8 mouse cellular contexts compared by ENCODE assay signal in the genomic region with DNA sequence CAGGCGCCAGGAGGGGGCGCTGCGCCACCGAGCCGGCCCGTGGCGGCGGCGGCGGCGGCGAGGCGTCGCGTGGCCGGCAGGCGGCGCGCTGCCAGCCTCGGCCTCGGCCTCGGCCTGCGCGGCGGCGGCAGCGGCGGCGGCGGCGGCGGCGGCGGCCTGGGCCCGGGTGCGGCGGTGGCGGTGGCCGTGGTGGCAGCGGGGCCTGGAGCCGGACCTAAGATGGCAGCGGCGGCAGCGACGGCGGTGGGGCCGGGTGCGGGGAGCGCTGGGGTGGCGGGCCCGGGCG. TPM values are rescaled to one million over a fixed set of nuclear protein-coding genes. Genes with fewer than 3 reads are reported as not detected.
DNase-seq lines count a peak whose midpoint lies in the region; ATAC-seq and TF ChIP-seq lines count a peak whose summit lies in the region.

Gene Carm1, plus strand, starts transcription at position 106 of the 286 bp plus-strand sequence.

- H3K9ac ChIP-seq in CH12.LX (ENCODE audit: insufficient read depth, low read depth): peak within 1 kb of the TSS; percentile 90
- H3K9ac ChIP-seq in neural tube, embryonic 13.5 days: peak within 1 kb of the TSS; percentile 96

- no peak for TF ChIP-seq CTCF in cerebellum, adult 2 months (IDR thresholded peaks at IDR 0.05; ENCODE audit: borderline replicate concordance, insufficient read depth, low read depth, low read length)
- TF ChIP-seq CTCF in CH12.LX (conservative IDR thresholded peaks at IDR 0.05 in 1 of 2, IDR thresholded peaks at IDR 0.05 in 1 of 2; ENCODE audit: low read depth in 2 of 2, low read length in 2 of 2): peak in 1 of 2 experiments; percentile 90; a peak in 1 of 4 replicates

- H3K4me1 ChIP-seq in cerebellum, adult 2 months (ENCODE audit: control insufficient read depth, insufficient read depth, low read length): peaks cover 9% of the 10 kb centered on the region
- peaks cover 5 to 32% of the 10 kb centered on the region in 2 experiments; a peak in 3 of 4 replicates for H3K4me1 ChIP-seq in CH12.LX (ENCODE audit: control insufficient read depth in 1 of 2, insufficient read depth in 2 of 2)
- peaks cover 48% of the 10 kb centered on the region for H3K4me1 ChIP-seq in neural tube, embryonic 13.5 days (replicated peaks)

- TF ChIP-seq POLR2A in cerebellum, adult 2 months (IDR thresholded peaks at IDR 0.05; ENCODE audit: borderline replicate concordance, insufficient read depth, low read length): no peak
- no peak for TF ChIP-seq POLR2A in CH12.LX (IDR thresholded peaks at IDR 0.05; ENCODE audit: low read depth, low read length)

- peak within 1 kb of the TSS; percentile 44 for H3K27ac ChIP-seq in cerebellum, adult 2 months (ENCODE audit: insufficient read depth, low read length)
- H3K27ac ChIP-seq in CH12.LX (ENCODE audit: insufficient read depth, low read depth): peak within 1 kb of the TSS; percentile 68
- peak within 1 kb of the TSS; percentile 99 for H3K27ac ChIP-seq in neural tube, embryonic 13.5 days (replicated peaks)

- H3K36me3 ChIP-seq in CH12.LX (replicated peaks in 1 of 2; ENCODE audit: control insufficient read depth in 1 of 2, insufficient read depth in 1 of 2, low read length in 1 of 2): peaks cover 8 to 29% of the 10 kb centered on the region in 2 experiments
- peaks cover 17% of the 10 kb centered on the region for H3K36me3 ChIP-seq in neural tube, embryonic 13.5 days

- dilution Hi-C loops in CH12.LX (cut with MboI; ENCODE audit: extremely low pct_ligation_motif_present, extremely low pct_unique_long_range_greater_than_20kb, low sequenced_read_pairs): no loop called here

- intact Hi-C loops in heart, postnatal 25 days (cut with DNase I): loop anchor here (5.0 kb wide), 1 partner anchor 46 kb away; the partner anchor contains the start of genes Timm29 and Yipf2
- intact Hi-C loops in left cerebral cortex, postnatal 25 days (cut with DNase I): loop anchor here (1.0 to 2.0 kb wide), 3 partner anchors 36 to 179 kb away; partner anchors contain the start of genes Ilf3, Timm29, Tmed1 and Yipf2

- peak within 1 kb of the TSS; percentile 82 for H3K4me2 ChIP-seq in CH12.LX (ENCODE audit: insufficient read depth, low read depth, poor library complexity, severe bottlenecking)
- H3K4me2 ChIP-seq in neural tube, embryonic 13.5 days: peak within 1 kb of the TSS; percentile 89

- H3K27me3 ChIP-seq in cerebellum, adult 2 months (ENCODE audit: control insufficient read depth, insufficient read depth, low read length): no peaks in the 10 kb centered on the region
- no peaks in the 10 kb centered on the region for H3K27me3 ChIP-seq in CH12.LX (replicated peaks)
- H3K27me3 ChIP-seq in neural tube, embryonic 13.5 days: no peaks in the 10 kb centered on the region

- no peak for TF ChIP-seq EP300 in CH12.LX (IDR thresholded peaks at IDR 0.05; ENCODE audit: low read length)

- TF ChIP-seq RAD21 in CH12.LX (IDR thresholded peaks at IDR 0.05; ENCODE audit: low read depth, low read length): peak; percentile 18

- H3K4me3 ChIP-seq in cerebellum, adult 2 months (replicated peaks; ENCODE audit: insufficient read depth, low read depth, low read length): peak within 1 kb of the TSS; percentile 73
- peak within 1 kb of the TSS; percentile 83 to 96 (median 87) for H3K4me3 ChIP-seq in CH12.LX (replicated peaks in 1 of 3; ENCODE audit: low read depth in 2 of 3, low read length in 2 of 3, poor library complexity in 1 of 3)
- H3K4me3 ChIP-seq in neural tube, embryonic 13.5 days: peak within 1 kb of the TSS; percentile 58

- no peaks in the 10 kb centered on the region for H3K9me3 ChIP-seq in CH12.LX (replicated peaks; ENCODE audit: low read length)
- no peaks in the 10 kb centered on the region for H3K9me3 ChIP-seq in neural tube, embryonic 13.5 days

- peak in 1 of 2 experiments; percentile 79 for DNase-seq in cerebellum, adult 2 months
- DNase-seq in cerebellum, postnatal 14 days: no peak
- DNase-seq in CH12.LX (ENCODE audit: extremely low read depth): no peak
- no peak for DNase-seq in heart, postnatal 25 days (ENCODE audit: low spot score)
- DNase-seq in left cerebral cortex, postnatal 25 days (ENCODE audit: low spot score in 2 of 2): no peak
- DNase-seq in embryo, embryonic 10 days (ENCODE audit: low spot score): no peak

- WGBS in cerebellum, adult 2 months: 7% methylated on average over 41 of the region's 52 CpGs
- under 1% methylated on average over 29 of the region's 52 CpGs for whole genome bisulfite sequencing in neural tube, embryonic 13.5 days

- no peak for ATAC-seq in erythroid progenitor cell, adult 5-6 weeks (replicated peaks; ENCODE audit: low FRiP score, poor library complexity, severe bottlenecking)
- ATAC-seq in neural tube, embryonic 13.5 days (ENCODE audit: low read depth): peak; percentile 49

- in situ Hi-C loops in CH12.LX (cut with MboI; ENCODE audit: low pct_ligation_motif_present, low pct_unique_long_range_greater_than_20kb, low sequenced_read_pairs): loop anchor here (5.0 kb wide), 1 partner anchor 46 kb away; the partner anchor contains the start of genes Timm29 and Yipf2

- peaks cover 25% of the 10 kb centered on the region for H3K79me2 ChIP-seq in CH12.LX (replicated peaks; ENCODE audit: control insufficient read depth, extremely low read depth, insufficient read depth, poor library complexity, severe bottlenecking)

TF ChIP-seq in CH12.LX, 34 proteins besides CTCF, POLR2A, EP300 and RAD21:
- TF ChIP-seq SMC3 (IDR thresholded peaks at IDR 0.05; ENCODE audit: low read depth, low read length) (peak; percentile 32; the same call in 1 of the 2 replicates), USF2 (conservative IDR thresholded peaks at IDR 0.05; ENCODE audit: low read depth, low read length) (no peak)
TF ChIP-seq in CH12.LX: peak in this region for 1.

RNA-seq across cellular contexts. Expression of gene Carm1, which starts in this region (rescaled TPM):
- 51.0 and 57.1 TPM in 2 replicates for polyA plus RNA-seq in cerebellum, adult 2 months (2012; rRNA removed)
- total RNA-seq in CH12.LX (2012; rRNA removed) (42.2 and 46.7 TPM in 2 replicates), CH12.LX (2014; rRNA removed) (19.1 and 21.5 TPM in 2 replicates)
- 98.5 and 111 TPM in 2 replicates for polyA plus RNA-seq in CH12.LX (2012; ENCODE audit: insufficient read length, low read depth)
- 137 and 146 TPM in 2 replicates for total RNA-seq in erythroid progenitor cell, adult 5-6 weeks (2015; ENCODE audit: low replicate concordance)
- total RNA-seq in erythroid progenitor cell, adult 5-6 weeks (2017; ENCODE audit: low replicate concordance): 95.5 and 100 TPM in 2 replicates
- 10 to 100 TPM; 48.2 to 53.2 TPM for total RNA-seq in heart, postnatal 25 days (2021)
- 10 to 100 TPM; 70.8 to 74.0 TPM for total RNA-seq in left cerebral cortex, postnatal 25 days (2021)
- polyA plus RNA-seq in neural tube, embryonic 13.5 days (2015; fragmentation: Nextera tagmentation; extraction: Ambion mirVana): 43.8 and 45.8 TPM in 2 replicates

Comparison
In these comparisons a context has a peak if more than half of its experiments do, and no peak if none do; other contexts are left out.
1. H3K27ac ChIP-seq: peak in every context shown above with its lines; median percentile 99 in neural tube, embryonic 13.5 days; 68 in CH12.LX; 44 in cerebellum, adult 2 months.